Mouse (Mus musculus) WW6 (cell line): Measurements from ENCODE around the gene Raver1.

Experiments
- DNase-seq: peaks from one replicate; pipeline ENCODE4 v3.0.0-alpha.2; 2013; ENCODE audit warnings: low read depth, low spot score

The Raver1 gene

GRCm38 (mm10) chr9:21091707-21092320, at the start of gene Raver1, which contains the start of gene Gm38431:
TSS of gene Raver1 (minus strand) at chr9:21092008.
TSS of gene Gm38431 (minus strand) at chr9:21091997.
- DNase-seq = peak; percentile 90

GRCm38 (mm10) chr9:21138386-21138785, 46.6 kb upstream of the Raver1 start:
- DNase-seq = no peak

GRCm38 (mm10) chr9:21137229-21137628, 45.4 kb upstream of the Raver1 start:
- DNase-seq = no peak

- no peak for DNase-seq
Measured at GRCm38 (mm10) chr9:21136401-21136800, 44.6 kb upstream of the Raver1 start.

- no peak for DNase-seq
Measured at GRCm38 (mm10) chr9:21135941-21136381, 44.2 kb upstream of the Raver1 start.

- no peak for DNase-seq
Measured at GRCm38 (mm10) chr9:21135329-21135890, 43.6 kb upstream of the Raver1 start.

- no peak for DNase-seq
Measured at GRCm38 (mm10) chr9:21134595-21135328, 43.0 kb upstream of the Raver1 start.

- DNase-seq = no peak
Measured at GRCm38 (mm10) chr9:21133064-21133707, 41.4 kb upstream of the Raver1 start.

GRCm38 (mm10) chr9:21132102-21132775, 40.4 kb upstream of the Raver1 start:
- DNase-seq = no peak

- DNase-seq = peak; percentile 96
Measured at GRCm38 (mm10) chr9:21131059-21131956, 39.5 kb upstream of the Raver1 start, which contains the start of gene Tyk2. TSS of gene Tyk2 (minus strand) at chr9:21131243.

- no peak for DNase-seq
Measured at GRCm38 (mm10) chr9:21126259-21126627, 34.4 kb upstream of the Raver1 start.

GRCm38 (mm10) chr9:21125502-21126258, 33.9 kb upstream of the Raver1 start:
- DNase-seq = no peak

- no peak for DNase-seq
Measured at GRCm38 (mm10) chr9:21124837-21125236, 33.0 kb upstream of the Raver1 start.

- DNase-seq = no peak
Measured at GRCm38 (mm10) chr9:21121483-21121882, 29.7 kb upstream of the Raver1 start.

- DNase-seq = no peak
Measured at GRCm38 (mm10) chr9:21117073-21117472, 25.3 kb upstream of the Raver1 start.

GRCm38 (mm10) chr9:21115105-21115504, 23.3 kb upstream of the Raver1 start:
- no peak for DNase-seq

GRCm38 (mm10) chr9:21114190-21114589, 22.4 kb upstream of the Raver1 start:
- DNase-seq = no peak

- no peak for DNase-seq
Measured at GRCm38 (mm10) chr9:21113751-21114150, 21.9 kb upstream of the Raver1 start.

- DNase-seq = no peak
Measured at GRCm38 (mm10) chr9:21107607-21108237, 15.9 kb upstream of the Raver1 start.
